Mouse (Mus musculus) hindbrain, embryonic 10.5 days (tissue): ENCODE measurements around the gene Prss47. TPM values are rescaled to one million over a fixed set of nuclear protein-coding genes. Genes with fewer than 3 reads are reported as not detected.

Source experiments
- polyA plus RNA-seq: library from polyadenylated mRNA; unstranded; fragments of >200 nt; fragmentation: Nextera tagmentation; extraction: Ambion mirVana; gene quantifications from 2 replicates; pipeline ENCODE4 v1.2.1, GENCODE M21; 2016

Prss47 gene
- polyA plus RNA-seq, 1 experiment from 2014 or later, result not detected

Other genes starting within 250 kb of the Prss47 start
- not detected in 2 replicates for gene Cntnap3, start 148.8 kb downstream of the Prss47 start, polyA plus RNA-seq
- gene Spata31, start 135.4 kb downstream of the Prss47 start, polyA plus RNA-seq, result not detected in 2 replicates
- gene Spata31d1c, start 19.7 kb downstream of the Prss47 start, polyA plus RNA-seq, result not detected in 2 replicates
- 34.7 and 43.1 TPM in 2 replicates for gene Mfsd14b, start 60.2 kb upstream of the Prss47 start, polyA plus RNA-seq
- not detected in 2 replicates for gene Olfr465-ps1, start 85.3 kb upstream of the Prss47 start, polyA plus RNA-seq
- gene Olfr466, start 97.5 kb upstream of the Prss47 start, polyA plus RNA-seq, result not detected in 2 replicates
- 0.31 and 0.32 TPM in 2 replicates for gene Nlrp4f, start 153.2 kb upstream of the Prss47 start, polyA plus RNA-seq
- gene Gm10775, start 206.8 kb upstream of the Prss47 start, polyA plus RNA-seq, result not detected in 2 replicates
- 13.7 and 14.7 TPM in 2 replicates for gene Zfp369, start 226.1 kb upstream of the Prss47 start, polyA plus RNA-seq